Mouse (Mus musculus) liver, embryonic 14.5 days (tissue): ENCODE measurements around the gene Tex2.

Experiments
- CTCF ChIP-seq: IDR thresholded peaks from 2 replicates; pipeline ENCODE4 v1.5.1; 2016; ENCODE audit warnings: antibody characterized with exemption, low read depth, control low read depth
- EP300 ChIP-seq: IDR thresholded peaks from 2 replicates; pipeline ENCODE4 v1.6.1; 2016; ENCODE audit warnings: antibody characterized with exemption, low read depth

DNA sequence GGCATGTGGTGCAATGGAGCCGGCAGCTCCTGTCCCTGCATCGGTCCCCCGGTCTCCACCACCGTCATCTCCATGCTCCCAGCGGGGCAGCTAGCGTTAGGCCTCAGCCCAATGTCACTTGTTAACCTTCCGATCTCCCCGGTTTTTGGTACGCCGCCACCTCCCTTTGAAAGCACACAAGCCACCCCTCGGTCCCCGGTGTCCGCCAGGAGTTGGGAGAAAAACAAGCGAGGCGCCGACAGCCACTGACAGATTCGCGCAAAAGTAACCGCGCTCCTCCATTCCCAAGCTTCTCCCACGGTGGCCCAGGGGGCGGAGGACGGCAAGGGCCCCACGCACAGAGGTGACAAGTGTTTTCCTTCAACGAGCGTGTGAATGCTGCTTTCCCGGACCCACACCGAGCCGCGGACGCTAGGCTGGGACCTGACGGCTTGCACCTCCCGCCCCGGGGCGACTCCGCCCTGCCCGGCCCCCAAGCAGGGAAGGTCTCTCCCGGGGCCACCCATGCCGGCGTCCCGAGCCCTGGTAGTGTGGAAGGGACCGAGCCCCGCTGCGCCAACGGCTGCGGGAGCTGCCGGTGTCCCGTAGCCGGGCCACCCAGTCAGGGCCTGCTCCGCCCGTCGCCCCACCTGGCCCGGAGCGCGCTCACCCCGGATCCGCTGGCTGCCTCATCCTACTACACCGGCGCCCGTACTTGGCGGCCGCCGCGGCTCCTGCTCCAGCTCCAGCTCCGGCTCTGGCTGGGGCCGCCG lies 838 bp downstream of the Tex2 start:
- no peak for TF ChIP-seq CTCF
- TF ChIP-seq EP300 = no peak
